Mouse (Mus musculus): ENCODE data around the gene Axin1. TPM values are rescaled to one million over a fixed set of nuclear protein-coding genes. Genes with fewer than 3 reads are reported as not detected.
A peak's percentile ranks its signal among the peaks of the same experiment; 100 is the strongest.
"Not testable (repeated sequence)": the region's sequence is repeated elsewhere in the genome, so short reads cannot be mapped to it uniquely, and the experiment has no call there.

Axin1 gene
- polyA plus RNA-seq, 1 experiment from 2014 or later: 18.2 TPM

GRCm38 (mm10) chr17:26112751-26113150 is 25.7 kb upstream of the Axin1 start:
- peak overlapping the region; percentile 85 for H3K9ac ChIP-seq (replicated peaks)
- H3K9me3 ChIP-seq: no peaks in the 10 kb centered on the region
- peaks cover 80% of the 10 kb centered on the region for H3K27me3 ChIP-seq
- WGBS: 17% methylated on average over 14 of the region's 14 CpGs
- peaks cover 21% of the 10 kb centered on the region for H3K4me1 ChIP-seq
- H3K4me2 ChIP-seq (replicated peaks): peak overlapping the region; percentile 97
- ATAC-seq (ENCODE audit: low FRiP score, low read depth): no peak
- no peak overlapping the region for H3K27ac ChIP-seq (replicated peaks)
- H3K36me3 ChIP-seq: no peaks in the 10 kb centered on the region
- peak overlapping the region; percentile 88 for H3K4me3 ChIP-seq

DNA sequence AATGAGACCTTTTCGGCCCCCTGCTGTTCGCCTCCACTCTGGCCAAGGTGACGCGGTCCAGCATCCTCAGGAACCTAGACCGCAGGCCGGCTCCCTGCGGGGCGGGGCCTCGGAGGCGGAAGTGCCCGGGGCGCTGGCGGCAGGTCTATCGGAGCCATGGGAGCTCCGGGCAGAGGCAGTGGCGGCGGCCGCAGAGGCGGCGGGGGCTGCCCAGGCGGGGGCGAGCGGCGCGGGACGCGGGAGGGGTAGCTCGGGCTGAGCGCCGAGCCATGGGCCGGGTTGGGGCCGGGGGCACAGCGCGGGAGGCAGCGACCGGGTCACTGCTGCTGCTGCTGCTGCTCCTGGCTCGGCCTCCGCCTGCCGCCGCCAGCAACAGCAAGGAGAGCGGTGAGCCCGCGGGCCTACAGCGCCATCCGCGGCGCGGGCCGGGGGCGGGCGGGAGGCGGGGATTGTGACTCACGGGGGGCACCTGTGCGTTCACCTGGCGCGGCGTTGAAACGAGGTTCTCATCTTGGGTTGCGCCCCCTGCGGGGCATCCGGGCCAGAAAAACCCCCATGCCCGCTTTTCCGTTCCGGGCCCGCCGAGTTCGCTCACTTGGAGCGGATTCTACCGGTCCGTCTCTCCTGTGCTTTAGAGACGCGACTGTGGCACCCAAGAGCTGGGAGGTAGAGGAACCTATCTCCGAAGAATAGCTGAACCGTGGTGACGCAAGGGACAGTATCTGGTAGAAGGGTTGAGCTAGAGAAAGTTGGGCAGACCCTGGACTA is 25.1 kb upstream of the Axin1 start, which contains the start of gene Tmem8:
TSS of gene Tmem8 (plus strand) at position 119 of the 768 bp plus-strand sequence.
- Histone ChIP-seq H3K4me3 (peak within 1 kb of the TSS; percentile 88), H3K4me1 (peaks cover 21% of the 10 kb centered on the region), H3K36me3 (no peaks in the 10 kb centered on the region), H3K27ac (replicated peaks) (0 out of 2 replicates have a peak within 1 kb of the TSS, but pooled peaks have one; percentile 15), H3K9me3 (no peaks in the 10 kb centered on the region), H3K27me3 (peaks cover 86% of the 10 kb centered on the region), H3K4me2 (replicated peaks) (peak within 1 kb of the TSS; percentile 97), H3K9ac (replicated peaks) (peak within 1 kb of the TSS; percentile 85)
- WGBS: under 1% methylated on average over 68 of the region's 75 CpGs
- ATAC-seq (ENCODE audit: low FRiP score, low read depth): peak; percentile 74

GRCm38 (mm10) chr17:26114061-26114460 is 24.4 kb upstream of the Axin1 start:
- H3K4me3 ChIP-seq: peak overlapping the region; percentile 88
- peak overlapping the region; percentile 97 for H3K4me2 ChIP-seq (replicated peaks)
- peaks cover 92% of the 10 kb centered on the region for H3K27me3 ChIP-seq
- H3K4me1 ChIP-seq: peaks cover 21% of the 10 kb centered on the region
- H3K9me3 ChIP-seq: no peaks in the 10 kb centered on the region
- no peak overlapping the region for H3K27ac ChIP-seq (replicated peaks)
- peak overlapping the region; percentile 85; the same call in 1 of the 2 replicates for H3K9ac ChIP-seq (replicated peaks)
- H3K36me3 ChIP-seq: no peaks in the 10 kb centered on the region
- WGBS: 14% methylated on average over 8 of the region's 8 CpGs
- no peak for ATAC-seq (ENCODE audit: low FRiP score, low read depth)

DNA sequence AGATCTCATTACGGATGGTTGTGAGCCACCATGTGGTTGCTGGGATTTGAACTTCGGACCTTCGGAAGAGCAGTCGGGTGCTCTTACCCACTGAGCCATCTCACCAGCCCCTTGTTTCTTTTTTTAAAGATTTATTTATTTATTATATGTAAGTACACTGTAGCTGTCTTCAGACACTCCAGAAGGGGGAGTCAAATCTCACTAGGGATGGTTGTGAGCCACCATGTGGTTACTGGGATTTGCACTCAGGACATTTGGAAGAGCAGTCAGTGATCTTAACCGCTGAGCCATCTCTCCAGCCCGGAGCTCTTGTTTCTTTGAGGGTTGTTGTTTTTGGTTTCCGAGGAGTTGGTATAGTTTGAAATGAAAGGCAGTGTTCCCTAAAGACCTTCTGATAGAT is 24.0 kb upstream of the Axin1 start:
- H3K27ac ChIP-seq (replicated peaks); H3K9ac ChIP-seq (replicated peaks); H3K4me2 ChIP-seq (replicated peaks); H3K4me3 ChIP-seq; H3K9me3 ChIP-seq; H3K36me3 ChIP-seq; ATAC-seq (ENCODE audit: low FRiP score, low read depth): not testable (repeated sequence)
- peaks cover 95% of the 10 kb centered on the region for H3K27me3 ChIP-seq
- WGBS: 71% methylated on average over 7 of the region's 7 CpGs
- peaks cover 21% of the 10 kb centered on the region for H3K4me1 ChIP-seq

DNA sequence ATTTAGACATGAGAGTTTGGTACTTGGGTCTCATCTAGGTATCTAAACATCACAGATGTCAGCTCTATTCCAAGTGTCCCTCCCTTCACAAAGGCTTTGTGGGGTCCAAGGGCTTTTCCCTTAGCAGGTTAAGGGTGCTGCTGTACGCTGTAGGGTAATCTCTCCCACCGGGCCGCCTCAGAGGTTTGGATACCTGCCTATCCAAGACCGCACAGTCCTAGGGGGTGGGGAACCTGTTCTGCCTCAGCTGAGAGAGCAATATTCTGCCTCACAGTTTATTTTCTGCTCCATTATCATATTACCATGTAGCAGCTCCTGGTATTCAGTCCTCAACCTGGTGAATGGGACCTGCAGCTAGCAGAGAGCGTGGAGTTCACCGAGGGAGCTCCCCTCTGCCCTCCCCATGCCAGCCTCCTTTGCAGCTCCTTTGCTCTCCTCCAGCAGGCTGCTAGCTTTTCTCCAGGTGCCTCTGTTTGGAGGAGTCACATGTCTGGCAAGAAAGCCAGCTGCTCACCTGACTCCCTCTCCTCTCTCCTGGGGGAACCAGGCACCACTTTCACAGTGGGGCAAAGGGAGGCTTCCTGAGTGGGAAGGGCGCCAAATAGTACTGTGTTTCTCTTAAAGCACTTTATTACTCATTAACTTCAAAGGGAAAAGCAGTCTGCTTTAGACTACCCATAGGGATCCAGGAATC is 23.1 kb upstream of the Axin1 start:
- H3K4me1 ChIP-seq: peaks cover 21% of the 10 kb centered on the region

DNA sequence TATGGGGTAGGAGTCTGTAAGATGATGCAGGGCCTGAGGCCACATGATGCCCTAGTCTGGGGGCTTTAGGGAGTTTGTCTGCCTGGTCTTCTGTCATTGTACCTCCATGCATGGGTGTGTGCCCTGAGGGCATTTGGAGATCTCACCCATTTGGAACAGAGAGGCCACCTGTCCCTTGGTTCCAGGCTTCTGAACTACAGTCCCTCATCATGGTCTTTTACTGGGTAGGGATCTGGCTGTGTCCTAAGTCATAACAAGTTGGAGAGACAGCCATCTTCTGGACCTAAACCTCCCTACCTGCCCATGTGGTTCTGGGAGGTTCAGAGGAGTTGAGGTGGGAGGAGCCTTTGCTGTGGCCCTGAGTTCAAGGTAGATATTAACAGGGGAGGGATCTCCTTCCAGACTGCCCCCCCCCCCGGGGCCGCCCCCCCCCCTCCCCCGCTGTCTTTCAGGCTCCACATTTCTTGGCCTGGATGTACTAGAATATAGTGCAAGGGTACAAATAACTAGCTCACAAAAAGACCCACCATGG is 22.5 kb upstream of the Axin1 start:
- Histone ChIP-seq H3K27me3 (peaks cover 97% of the 10 kb centered on the region), H3K4me2 (replicated peaks) (no peak overlapping the region), H3K27ac (replicated peaks) (no peak overlapping the region), H3K9me3 (no peaks in the 10 kb centered on the region), H3K36me3 (no peaks in the 10 kb centered on the region), H3K4me3 (no peak overlapping the region), H3K4me1 (peaks cover 15% of the 10 kb centered on the region), H3K9ac (replicated peaks) (no peak overlapping the region)
- no peak for ATAC-seq (ENCODE audit: low FRiP score, low read depth)
- WGBS: 52% methylated on average over 3 of the region's 3 CpGs

More for the DNA sequence above, 23.1 kb upstream of the Axin1 start:
- H3K4me3 ChIP-seq: no peak overlapping the region
- no peak overlapping the region for H3K27ac ChIP-seq (replicated peaks)
- H3K27me3 ChIP-seq: peaks cover 97% of the 10 kb centered on the region
- H3K36me3 ChIP-seq: no peaks in the 10 kb centered on the region
- no peak for ATAC-seq (ENCODE audit: low FRiP score, low read depth)
- H3K9me3 ChIP-seq: no peaks in the 10 kb centered on the region
- H3K9ac ChIP-seq (replicated peaks): no peak overlapping the region
- 85% methylated on average over 7 of the region's 7 CpGs for WGBS
- no peak overlapping the region for H3K4me2 ChIP-seq (replicated peaks)

DNA sequence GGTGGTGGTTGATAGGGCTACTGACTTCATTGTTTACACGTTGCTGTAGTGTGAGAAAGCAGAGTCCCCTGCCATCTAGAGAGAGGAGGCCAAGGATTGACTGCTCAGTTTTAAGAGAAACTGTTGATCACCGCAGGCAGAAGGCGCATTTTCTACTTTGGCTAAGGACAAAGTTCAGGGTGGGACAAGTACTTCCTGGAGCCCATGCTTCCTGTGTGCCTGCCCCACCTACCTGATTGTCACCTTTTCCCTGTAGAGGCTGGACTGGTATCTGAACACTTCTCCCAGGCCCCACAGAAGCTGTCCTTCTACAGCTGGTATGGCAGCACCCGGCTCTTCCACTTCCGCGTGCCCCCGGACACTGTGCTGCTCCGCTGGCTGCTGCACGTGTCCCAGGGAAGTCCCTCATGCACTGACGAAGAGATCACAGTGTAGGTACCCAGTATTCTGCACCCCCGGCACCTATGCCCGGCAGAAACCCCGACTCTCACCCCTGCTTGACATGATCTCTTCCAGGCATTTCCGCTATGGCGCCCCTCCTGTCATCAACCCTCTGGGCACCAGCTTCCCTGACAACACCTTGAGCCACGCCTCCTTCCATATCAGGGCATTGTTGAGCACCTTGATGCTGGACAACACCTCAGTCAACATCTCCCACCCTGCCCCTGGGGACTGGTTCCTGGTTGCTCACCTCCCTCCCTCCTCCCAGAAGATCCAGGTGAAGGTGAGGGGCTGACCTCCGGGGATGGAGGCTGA is 21.8 kb upstream of the Axin1 start:
- Histone ChIP-seq H3K9me3 (no peaks in the 10 kb centered on the region), H3K4me1 (peaks cover 12% of the 10 kb centered on the region), H3K27me3 (peaks cover 95% of the 10 kb centered on the region), H3K36me3 (no peaks in the 10 kb centered on the region), H3K9ac (replicated peaks) (no peak overlapping the region), H3K4me2 (replicated peaks) (no peak overlapping the region), H3K4me3 (no peak overlapping the region), H3K27ac (replicated peaks) (no peak overlapping the region)
- 87% methylated on average over 17 of the region's 17 CpGs for WGBS
- no peak for ATAC-seq (ENCODE audit: low FRiP score, low read depth)

- Histone ChIP-seq H3K9ac (replicated peaks) (no peak overlapping the region), H3K27ac (replicated peaks) (no peak overlapping the region), H3K36me3 (peaks cover 2% of the 10 kb centered on the region; the same call in 1 of the 2 replicates), H3K27me3 (peaks cover 61% of the 10 kb centered on the region), H3K4me2 (replicated peaks) (no peak overlapping the region), H3K4me3 (no peak overlapping the region), H3K9me3 (no peaks in the 10 kb centered on the region), H3K4me1 (peaks cover 17% of the 10 kb centered on the region)
- ATAC-seq (ENCODE audit: low FRiP score, low read depth): no peak; the same call in 1 of the 2 replicates
- 49% methylated on average over 33 of the region's 33 CpGs for WGBS
These were observed 18.4 kb upstream of the Axin1 start for GRCm38 (mm10) chr17:26119766-26120710.

DNA sequence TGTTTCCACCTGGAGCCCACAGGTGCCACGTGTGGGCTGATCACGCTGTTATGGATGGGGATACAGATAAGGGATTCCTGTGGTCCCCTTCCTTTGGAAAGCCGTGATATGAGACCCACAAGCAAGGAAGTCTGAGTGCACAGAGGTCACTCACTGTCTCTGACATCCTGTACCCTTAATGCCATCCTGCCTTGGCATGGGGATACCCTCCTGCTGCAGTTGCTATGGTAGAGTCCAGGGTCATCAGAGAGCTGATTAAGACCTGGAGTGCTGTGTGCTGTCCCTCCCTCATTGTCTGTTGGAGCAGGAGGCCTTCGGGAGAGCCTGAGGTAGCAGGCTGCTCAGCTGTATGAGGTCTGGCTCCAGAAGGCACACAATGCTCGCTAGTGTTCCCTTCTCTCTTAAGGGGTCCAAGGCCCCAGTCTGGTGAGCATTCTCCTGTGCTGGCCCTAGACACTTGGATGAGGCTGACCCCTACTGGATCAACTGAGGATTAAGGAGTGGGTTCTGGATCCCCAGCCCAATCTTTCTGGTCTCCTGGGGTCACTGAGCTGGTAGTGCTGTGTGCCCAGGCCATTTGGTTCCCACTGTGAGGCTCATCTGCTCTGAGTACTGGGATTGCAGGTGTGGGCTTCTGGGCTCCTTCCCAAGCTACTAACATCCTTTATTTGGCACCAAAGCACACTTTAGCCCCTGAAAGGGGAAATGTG is 15.9 kb upstream of the Axin1 start:
- Histone ChIP-seq H3K36me3 (peaks cover 28% of the 10 kb centered on the region), H3K9ac (replicated peaks) (no peak overlapping the region), H3K4me3 (no peak overlapping the region), H3K27ac (replicated peaks) (no peak overlapping the region), H3K27me3 (peaks cover 50% of the 10 kb centered on the region), H3K4me2 (replicated peaks) (no peak overlapping the region), H3K9me3 (no peaks in the 10 kb centered on the region), H3K4me1 (peaks cover 20% of the 10 kb centered on the region)
- 61% methylated on average over 5 of the region's 5 CpGs for WGBS
- 0 out of 2 replicates have a peak, but pooled peaks have one; percentile 14 for ATAC-seq (ENCODE audit: low FRiP score, low read depth)

GRCm38 (mm10) chr17:26123267-26123684 is 15.2 kb upstream of the Axin1 start, which contains the start of gene Mrpl28:
Mrpl28 (plus strand) TSS chr17:26123500.
- under 1% methylated on average over 32 of the region's 32 CpGs for WGBS
- ATAC-seq (ENCODE audit: low FRiP score, low read depth): peak; percentile 86
- Histone ChIP-seq H3K4me1 (peaks cover 20% of the 10 kb centered on the region), H3K27me3 (peaks cover 49% of the 10 kb centered on the region), H3K27ac (replicated peaks) (no peak within 1 kb of the TSS), H3K4me2 (replicated peaks) (peak within 1 kb of the TSS; percentile 86), H3K36me3 (peaks cover 34% of the 10 kb centered on the region), H3K4me3 (peak within 1 kb of the TSS; percentile 77), H3K9ac (replicated peaks) (peak within 1 kb of the TSS; percentile 73), H3K9me3 (no peaks in the 10 kb centered on the region)

All from midbrain, embryonic 12.5 days (tissue).